Mouse (Mus musculus) urinary bladder, postnatal 14 days (tissue): Measurements from ENCODE around the gene Gm13695.
"Not testable (repeated sequence)": the region's sequence is repeated elsewhere in the genome, so short reads cannot be mapped to it uniquely, and the experiment has no call there.

ENCODE experiments used
- DNase-seq: peaks from one replicate; pipeline ENCODE4 v3.0.0; 2021; ENCODE audit warnings: low spot score

Gene Gm13695

DNA sequence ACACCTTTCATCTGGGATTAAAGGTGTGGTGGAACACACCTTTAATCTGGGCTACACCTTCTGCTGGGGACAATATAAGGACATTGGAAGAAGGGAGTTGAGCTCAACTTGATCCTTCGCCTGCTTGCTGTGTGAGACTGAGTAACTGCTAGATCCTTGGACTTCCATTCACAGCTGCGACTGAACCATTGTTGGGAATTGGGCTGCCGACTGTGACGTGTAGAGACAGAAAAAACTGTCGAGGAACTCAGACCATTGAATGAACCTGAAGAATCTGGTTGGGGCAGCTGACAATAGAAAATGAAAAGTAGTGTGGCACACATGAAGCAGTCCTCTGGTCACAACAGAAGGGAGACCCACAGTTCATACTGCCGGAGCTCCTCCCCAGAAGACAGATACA, at the start of gene Gm13695:
Gm13695 (plus strand) TSS at position 301 of the 400 bp plus-strand sequence.
- not testable (repeated sequence) for DNase-seq

DNA sequence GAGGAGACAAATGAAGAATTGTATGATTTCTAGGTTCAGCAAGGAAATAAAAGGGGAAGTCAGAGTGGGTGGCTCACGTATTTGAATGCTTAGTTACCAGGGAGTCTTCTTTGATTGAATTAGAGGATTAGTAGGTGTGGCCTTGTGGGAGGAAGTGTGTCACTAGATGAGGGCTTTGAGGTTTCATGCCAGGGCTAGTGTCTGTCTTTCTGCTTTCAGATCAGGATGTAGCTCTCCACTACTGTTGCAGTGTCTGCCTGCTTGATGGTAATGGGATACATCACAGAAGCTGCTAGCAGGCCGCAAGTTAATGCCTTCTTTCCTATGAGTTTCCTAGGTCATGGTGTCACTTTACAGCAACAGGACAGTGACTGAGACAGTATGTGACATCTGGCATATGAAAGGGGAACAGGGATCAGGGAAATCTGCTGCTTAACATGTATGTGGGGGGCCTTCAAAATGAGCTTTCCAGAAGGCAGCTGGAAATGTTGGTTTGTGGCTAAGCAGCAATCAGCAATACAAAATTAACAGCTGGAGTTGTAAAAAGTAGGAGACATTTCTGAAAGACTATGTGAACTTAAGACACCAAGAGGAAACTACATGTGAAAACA, 37.5 kb upstream of the Gm13695 start:
- no peak for DNase-seq

DNA sequence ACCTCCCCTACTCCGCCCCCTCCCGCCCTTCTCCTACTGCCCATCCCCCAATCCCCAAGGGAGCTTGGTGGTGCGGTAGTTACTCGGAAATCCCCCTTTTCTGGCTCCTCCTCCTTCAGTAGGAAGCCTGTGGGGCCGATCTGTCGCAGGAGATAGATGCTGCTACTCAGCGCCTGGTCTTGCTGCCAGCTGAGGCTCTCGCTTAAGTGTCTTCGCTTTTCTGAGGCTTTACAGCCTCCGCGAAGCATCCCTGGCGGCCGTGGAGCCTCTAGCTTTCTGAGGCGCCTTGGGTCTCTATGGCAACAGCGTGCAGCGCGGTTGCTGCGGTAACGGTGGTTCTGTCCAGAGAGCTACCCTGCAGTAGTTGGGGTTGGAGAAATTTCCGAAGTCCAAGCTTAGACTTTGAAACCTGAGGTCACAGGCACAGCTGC, 26.2 kb upstream of the Gm13695 start, which contains the start of gene Zswim2:
Zswim2 (minus strand) TSS at position 298 of the 431 bp plus-strand sequence.
- DNase-seq = peak; percentile 6

DNA sequence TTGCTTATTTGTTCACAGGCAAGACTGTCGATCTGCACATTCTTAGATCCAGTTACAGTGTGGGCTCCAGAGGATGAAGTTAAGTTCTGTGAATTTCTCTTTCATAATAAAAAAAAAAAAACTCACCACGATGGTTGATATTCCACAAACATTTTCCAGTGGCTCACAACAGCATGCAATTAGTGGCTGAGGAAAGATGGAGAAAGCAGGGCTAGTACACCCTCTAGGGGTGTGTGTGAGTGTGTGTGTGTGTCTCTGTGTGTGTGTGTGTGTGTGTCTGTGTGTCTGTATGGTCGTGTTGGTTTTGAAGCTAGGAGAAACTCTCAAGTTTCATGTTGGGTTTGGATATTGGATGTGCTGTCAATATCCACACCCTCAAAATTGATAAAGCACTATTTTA, 25.7 kb upstream of the Gm13695 start:
- DNase-seq = no peak

DNA sequence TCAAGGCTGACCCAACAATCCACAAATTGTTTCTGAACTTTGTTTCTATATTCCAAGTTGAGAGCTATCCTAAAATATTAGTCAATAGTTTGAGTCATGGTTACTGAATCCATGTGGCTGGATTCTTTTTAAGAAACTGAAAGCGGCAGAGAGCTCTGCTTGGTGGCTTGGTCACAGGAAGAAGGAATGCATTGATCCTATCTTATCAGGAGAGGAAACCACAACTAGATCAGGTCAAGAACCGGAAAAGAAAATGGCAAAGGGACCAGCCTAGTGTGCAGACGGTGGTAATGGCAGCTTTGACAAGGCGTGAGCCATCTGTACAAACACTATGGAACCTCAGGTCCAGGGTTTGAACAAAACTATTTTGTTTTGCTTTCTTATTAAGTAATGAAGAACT, 25.3 kb upstream of the Gm13695 start:
- no peak for DNase-seq

DNA sequence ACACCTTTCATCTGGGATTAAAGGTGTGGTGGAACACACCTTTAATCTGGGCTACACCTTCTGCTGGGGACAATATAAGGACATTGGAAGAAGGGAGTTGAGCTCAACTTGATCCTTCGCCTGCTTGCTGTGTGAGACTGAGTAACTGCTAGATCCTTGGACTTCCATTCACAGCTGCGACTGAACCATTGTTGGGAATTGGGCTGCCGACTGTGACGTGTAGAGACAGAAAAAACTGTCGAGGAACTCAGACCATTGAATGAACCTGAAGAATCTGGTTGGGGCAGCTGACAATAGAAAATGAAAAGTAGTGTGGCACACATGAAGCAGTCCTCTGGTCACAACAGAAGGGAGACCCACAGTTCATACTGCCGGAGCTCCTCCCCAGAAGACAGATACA, 11.7 kb upstream of the Gm13695 start, which contains the start of gene Gm13698:
Gm13698 (plus strand) TSS at position 301 of the 400 bp plus-strand sequence.
- not testable (repeated sequence) for DNase-seq

DNA sequence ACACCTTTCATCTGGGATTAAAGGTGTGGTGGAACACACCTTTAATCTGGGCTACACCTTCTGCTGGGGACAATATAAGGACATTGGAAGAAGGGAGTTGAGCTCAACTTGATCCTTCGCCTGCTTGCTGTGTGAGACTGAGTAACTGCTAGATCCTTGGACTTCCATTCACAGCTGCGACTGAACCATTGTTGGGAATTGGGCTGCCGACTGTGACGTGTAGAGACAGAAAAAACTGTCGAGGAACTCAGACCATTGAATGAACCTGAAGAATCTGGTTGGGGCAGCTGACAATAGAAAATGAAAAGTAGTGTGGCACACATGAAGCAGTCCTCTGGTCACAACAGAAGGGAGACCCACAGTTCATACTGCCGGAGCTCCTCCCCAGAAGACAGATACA, 5.9 kb upstream of the Gm13695 start, which contains the start of gene Gm13693:
Gm13693 (plus strand) TSS at position 301 of the 400 bp plus-strand sequence.
- not testable (repeated sequence) for DNase-seq

DNA sequence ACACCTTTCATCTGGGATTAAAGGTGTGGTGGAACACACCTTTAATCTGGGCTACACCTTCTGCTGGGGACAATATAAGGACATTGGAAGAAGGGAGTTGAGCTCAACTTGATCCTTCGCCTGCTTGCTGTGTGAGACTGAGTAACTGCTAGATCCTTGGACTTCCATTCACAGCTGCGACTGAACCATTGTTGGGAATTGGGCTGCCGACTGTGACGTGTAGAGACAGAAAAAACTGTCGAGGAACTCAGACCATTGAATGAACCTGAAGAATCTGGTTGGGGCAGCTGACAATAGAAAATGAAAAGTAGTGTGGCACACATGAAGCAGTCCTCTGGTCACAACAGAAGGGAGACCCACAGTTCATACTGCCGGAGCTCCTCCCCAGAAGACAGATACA, 5.7 kb downstream of the Gm13695 start, which contains the start of gene Gm13696:
Gm13696 (plus strand) TSS at position 301 of the 400 bp plus-strand sequence.
- DNase-seq = not testable (repeated sequence)

DNA sequence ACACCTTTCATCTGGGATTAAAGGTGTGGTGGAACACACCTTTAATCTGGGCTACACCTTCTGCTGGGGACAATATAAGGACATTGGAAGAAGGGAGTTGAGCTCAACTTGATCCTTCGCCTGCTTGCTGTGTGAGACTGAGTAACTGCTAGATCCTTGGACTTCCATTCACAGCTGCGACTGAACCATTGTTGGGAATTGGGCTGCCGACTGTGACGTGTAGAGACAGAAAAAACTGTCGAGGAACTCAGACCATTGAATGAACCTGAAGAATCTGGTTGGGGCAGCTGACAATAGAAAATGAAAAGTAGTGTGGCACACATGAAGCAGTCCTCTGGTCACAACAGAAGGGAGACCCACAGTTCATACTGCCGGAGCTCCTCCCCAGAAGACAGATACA, 11.5 kb downstream of the Gm13695 start, which contains the start of gene Gm13694:
Gm13694 (plus strand) TSS at position 301 of the 400 bp plus-strand sequence.
- not testable (repeated sequence) for DNase-seq

DNA sequence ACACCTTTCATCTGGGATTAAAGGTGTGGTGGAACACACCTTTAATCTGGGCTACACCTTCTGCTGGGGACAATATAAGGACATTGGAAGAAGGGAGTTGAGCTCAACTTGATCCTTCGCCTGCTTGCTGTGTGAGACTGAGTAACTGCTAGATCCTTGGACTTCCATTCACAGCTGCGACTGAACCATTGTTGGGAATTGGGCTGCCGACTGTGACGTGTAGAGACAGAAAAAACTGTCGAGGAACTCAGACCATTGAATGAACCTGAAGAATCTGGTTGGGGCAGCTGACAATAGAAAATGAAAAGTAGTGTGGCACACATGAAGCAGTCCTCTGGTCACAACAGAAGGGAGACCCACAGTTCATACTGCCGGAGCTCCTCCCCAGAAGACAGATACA, 17.3 kb downstream of the Gm13695 start, which contains the start of gene Gm13697:
Gm13697 (plus strand) TSS at position 301 of the 400 bp plus-strand sequence.
- not testable (repeated sequence) for DNase-seq

DNA sequence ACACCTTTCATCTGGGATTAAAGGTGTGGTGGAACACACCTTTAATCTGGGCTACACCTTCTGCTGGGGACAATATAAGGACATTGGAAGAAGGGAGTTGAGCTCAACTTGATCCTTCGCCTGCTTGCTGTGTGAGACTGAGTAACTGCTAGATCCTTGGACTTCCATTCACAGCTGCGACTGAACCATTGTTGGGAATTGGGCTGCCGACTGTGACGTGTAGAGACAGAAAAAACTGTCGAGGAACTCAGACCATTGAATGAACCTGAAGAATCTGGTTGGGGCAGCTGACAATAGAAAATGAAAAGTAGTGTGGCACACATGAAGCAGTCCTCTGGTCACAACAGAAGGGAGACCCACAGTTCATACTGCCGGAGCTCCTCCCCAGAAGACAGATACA, 23.1 kb downstream of the Gm13695 start, which contains the start of gene Gm13691:
Gm13691 (plus strand) TSS at position 301 of the 400 bp plus-strand sequence.
- not testable (repeated sequence) for DNase-seq

DNA sequence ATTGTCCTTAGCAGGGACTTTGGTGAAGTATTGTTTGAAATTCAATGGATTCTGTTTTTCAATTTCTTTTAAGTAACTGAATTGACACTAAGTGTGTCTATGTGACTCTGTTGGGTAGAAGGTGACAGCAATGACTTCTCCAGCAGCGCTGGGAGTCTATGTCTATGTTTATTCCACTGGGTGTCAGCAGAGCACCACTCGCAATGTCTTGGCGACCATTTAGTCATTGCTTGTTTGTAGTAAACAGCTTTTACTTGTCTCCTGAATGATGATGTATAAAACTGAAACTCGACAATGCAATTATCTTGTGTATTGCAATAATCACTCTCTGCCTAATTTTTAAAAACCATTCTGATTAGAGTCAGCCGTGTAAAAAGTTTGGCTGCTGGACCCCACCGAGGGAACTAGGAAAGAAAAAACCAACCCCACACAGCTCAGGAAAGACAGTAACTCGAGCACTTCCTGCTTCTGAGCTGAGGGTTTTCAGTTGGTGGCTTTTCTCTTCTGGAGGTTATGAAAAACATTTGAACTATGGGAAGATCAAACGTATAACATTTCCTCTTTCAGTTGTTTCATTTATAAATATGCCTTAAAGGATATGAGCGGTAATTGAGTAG, 26.6 kb downstream of the Gm13695 start:
- DNase-seq = not testable (repeated sequence)

DNA sequence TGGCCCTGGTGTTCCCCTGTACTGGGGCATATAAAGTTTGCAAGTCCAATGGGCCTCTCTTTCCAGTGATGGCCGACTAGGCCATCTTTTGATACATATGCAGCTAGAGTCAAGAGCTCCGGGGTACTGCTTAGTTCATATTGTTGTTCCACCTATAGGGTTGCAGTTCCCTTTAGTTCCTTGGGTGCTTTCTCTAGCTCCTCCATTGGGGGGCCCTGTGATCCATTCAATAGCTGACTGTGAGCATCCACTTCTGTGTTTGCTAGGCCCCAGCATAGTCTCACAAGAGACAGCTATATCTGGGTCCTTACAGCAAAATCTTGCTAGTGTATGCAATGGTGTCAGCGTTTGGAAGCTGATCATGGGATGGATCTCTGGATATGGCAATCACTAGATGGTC, 27.4 kb downstream of the Gm13695 start:
- not testable (repeated sequence) for DNase-seq

DNA sequence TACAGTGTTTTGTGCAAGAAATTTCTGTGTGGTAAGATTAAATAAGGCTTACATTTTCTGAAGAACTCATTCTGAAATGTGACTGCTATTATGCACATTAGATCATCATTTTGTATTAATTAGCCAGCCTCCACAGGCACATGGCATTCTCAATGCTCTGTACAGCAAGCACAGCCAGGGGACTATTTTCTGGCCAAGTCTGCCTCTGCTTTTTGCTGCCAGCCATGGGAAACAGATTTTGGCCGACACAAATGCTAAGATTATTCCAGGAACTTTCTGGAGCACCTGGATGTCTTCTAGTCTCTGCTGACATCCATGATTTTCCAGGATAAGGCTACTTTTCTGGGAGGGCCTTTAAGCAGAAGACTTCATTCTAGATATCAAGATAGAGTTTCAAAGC, 41.8 kb downstream of the Gm13695 start:
- DNase-seq = no peak

DNA sequence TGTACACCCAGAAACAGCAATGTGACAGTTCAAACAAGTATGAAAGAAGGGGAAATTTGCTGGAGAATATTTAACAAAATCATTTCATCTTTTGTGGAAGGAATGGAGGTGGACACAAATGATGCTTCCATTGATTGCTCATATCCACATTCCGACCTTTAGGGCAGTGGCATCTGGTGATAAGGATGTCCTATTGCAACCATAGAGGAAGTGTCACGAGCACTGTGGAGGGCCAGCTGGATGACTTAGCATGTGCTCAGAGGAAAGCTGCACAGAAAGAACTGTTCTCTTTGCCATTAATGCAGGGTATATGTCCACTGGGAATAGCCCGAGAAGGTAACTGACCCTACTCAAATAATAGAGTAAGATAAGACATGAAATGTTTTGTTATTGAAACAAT, 42.7 kb downstream of the Gm13695 start:
- no peak for DNase-seq

DNA sequence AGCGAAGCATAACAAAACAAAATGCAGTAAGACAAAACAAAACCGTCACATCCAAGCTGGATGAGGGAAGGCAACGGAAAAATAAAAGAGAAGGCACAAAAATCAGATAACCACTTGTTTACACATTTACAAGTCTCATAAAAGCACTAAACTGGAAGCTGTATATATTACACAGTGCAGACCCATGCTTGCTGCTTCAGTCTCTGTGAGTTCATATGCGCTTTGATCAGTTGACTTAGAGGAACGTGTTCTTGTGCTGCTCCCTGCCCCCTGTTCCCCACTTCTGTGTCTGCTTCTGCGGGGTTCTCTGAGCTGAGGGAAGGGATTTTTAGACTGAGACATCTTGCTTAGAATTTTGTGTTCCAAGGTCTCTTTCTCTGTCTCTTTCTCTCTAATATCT, 47.5 kb downstream of the Gm13695 start:
- DNase-seq = no peak

DNA sequence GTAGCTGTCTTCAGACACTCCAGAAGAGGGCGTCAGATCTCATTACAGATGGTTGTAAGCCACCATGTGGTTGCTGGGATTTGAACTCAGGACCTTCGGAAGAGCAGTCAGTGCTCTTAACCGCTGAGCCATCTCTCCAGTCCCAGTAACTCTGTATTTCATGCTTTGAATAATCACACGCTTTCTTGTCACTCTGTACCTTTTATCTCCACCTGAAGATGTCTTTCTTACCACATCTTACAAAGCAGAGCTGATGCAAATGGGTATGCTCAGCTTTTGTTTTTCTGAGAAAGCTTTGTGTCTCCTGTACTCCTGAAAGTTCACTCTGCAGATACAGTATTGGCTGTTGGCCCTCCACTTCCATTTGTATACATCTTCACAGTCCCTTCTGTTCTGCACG, 49.2 kb downstream of the Gm13695 start:
- not testable (repeated sequence) for DNase-seq

DNA sequence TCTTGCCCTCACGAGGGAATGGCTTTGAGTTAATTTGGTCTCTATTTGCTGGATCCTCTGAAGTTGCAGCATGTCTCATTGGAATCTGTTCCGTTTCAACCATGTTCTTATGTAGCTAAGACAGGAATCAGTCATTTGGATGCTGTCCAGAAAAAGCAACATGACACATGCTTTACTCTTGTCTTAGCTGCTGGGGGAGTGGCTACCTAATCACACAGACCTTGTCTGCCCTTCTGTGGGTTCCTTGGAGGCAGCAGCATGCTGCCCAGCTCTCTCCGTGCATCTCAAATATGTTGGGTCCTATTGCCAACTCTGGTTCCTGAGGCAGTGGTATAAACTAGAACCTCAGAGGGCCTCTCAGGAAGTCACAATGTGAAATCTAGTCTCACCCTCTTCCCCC, 51.2 kb downstream of the Gm13695 start:
- no peak for DNase-seq
